Mouse (Mus musculus): ENCODE results near the gene Slc27a1. TPM values are rescaled to one million over a fixed set of nuclear protein-coding genes. Genes with fewer than 3 reads are reported as not detected.

The Slc27a1 gene
- polyA plus RNA-seq, 1 experiment from 2014 or later: 51.1 TPM

Small RNAs within 50 kb of the gene (microRNA-seq; reads per million reads assigned to microRNA genes)
- not detected for gene Mir6769b (ENCODE audit: borderline number of aligned reads)

Other genes starting within 250 kb of the Slc27a1 start
- gene Use1, start 202.0 kb upstream of the Slc27a1 start, polyA plus RNA-seq (2015; fragmentation: Nextera tagmentation; extraction: Ambion mirVana): 100 and 121 TPM in 2 replicates
- gene Ocel1, start 197.6 kb upstream of the Slc27a1 start, polyA plus RNA-seq (2015; fragmentation: Nextera tagmentation; extraction: Ambion mirVana): 7.1 and 8.5 TPM in 2 replicates
- 59.0 and 61.2 TPM in 2 replicates for gene Nr2f6, start 186.9 kb upstream of the Slc27a1 start, polyA plus RNA-seq (2015; fragmentation: Nextera tagmentation; extraction: Ambion mirVana)
- gene Ushbp1, start 173.1 kb upstream of the Slc27a1 start, polyA plus RNA-seq (2015; fragmentation: Nextera tagmentation; extraction: Ambion mirVana): 11.6 and 12.7 TPM in 2 replicates
- gene Babam1, start 172.0 kb upstream of the Slc27a1 start, polyA plus RNA-seq (2015; fragmentation: Nextera tagmentation; extraction: Ambion mirVana): 96.7 and 106 TPM in 2 replicates
- gene Ankle1, start 162.9 kb upstream of the Slc27a1 start, polyA plus RNA-seq (2015; fragmentation: Nextera tagmentation; extraction: Ambion mirVana): 33.1 and 33.7 TPM in 2 replicates
- gene Abhd8, start 105.2 kb upstream of the Slc27a1 start, polyA plus RNA-seq (2015; fragmentation: Nextera tagmentation; extraction: Ambion mirVana): 73.2 and 77.0 TPM in 2 replicates
- 115 and 122 TPM in 2 replicates for gene Mrpl34, start 103.9 kb upstream of the Slc27a1 start, polyA plus RNA-seq (2015; fragmentation: Nextera tagmentation; extraction: Ambion mirVana)
- 105 and 112 TPM in 2 replicates for gene Dda1, start 99.7 kb upstream of the Slc27a1 start, polyA plus RNA-seq (2015; fragmentation: Nextera tagmentation; extraction: Ambion mirVana)
- gene Ano8, start 82.9 kb upstream of the Slc27a1 start, polyA plus RNA-seq (2015; fragmentation: Nextera tagmentation; extraction: Ambion mirVana): 3.0 and 3.7 TPM in 2 replicates
- gene Gtpbp3, start 80.8 kb upstream of the Slc27a1 start, polyA plus RNA-seq (2015; fragmentation: Nextera tagmentation; extraction: Ambion mirVana): 15.9 and 17.3 TPM in 2 replicates
- gene Plvap, start 57.1 kb upstream of the Slc27a1 start, polyA plus RNA-seq (2015; fragmentation: Nextera tagmentation; extraction: Ambion mirVana): 61.4 and 62.8 TPM in 2 replicates
- 2.4 and 3.0 TPM in 2 replicates for gene Ccdc194, start 43.2 kb upstream of the Slc27a1 start, polyA plus RNA-seq (2015; fragmentation: Nextera tagmentation; extraction: Ambion mirVana)
- 34.8 and 35.5 TPM in 2 replicates for gene Bst2, start 31.4 kb upstream of the Slc27a1 start, polyA plus RNA-seq (2015; fragmentation: Nextera tagmentation; extraction: Ambion mirVana)
- 86.8 and 92.9 TPM in 2 replicates for gene Mvb12a, start 26.0 kb upstream of the Slc27a1 start, polyA plus RNA-seq (2015; fragmentation: Nextera tagmentation; extraction: Ambion mirVana)
- 1.2 and 1.7 TPM in 2 replicates for gene Tmem221, start 10.0 kb upstream of the Slc27a1 start, polyA plus RNA-seq (2015; fragmentation: Nextera tagmentation; extraction: Ambion mirVana)
- gene Nxnl1, start 2.3 kb upstream of the Slc27a1 start, polyA plus RNA-seq (2015; fragmentation: Nextera tagmentation; extraction: Ambion mirVana): 0.13 and 0.18 TPM in 2 replicates
- 220 and 229 TPM in 2 replicates for gene Pgls, start 23.3 kb downstream of the Slc27a1 start, polyA plus RNA-seq (2015; fragmentation: Nextera tagmentation; extraction: Ambion mirVana)
- gene Fam129c, start 28.8 kb downstream of the Slc27a1 start, polyA plus RNA-seq (2015; fragmentation: Nextera tagmentation; extraction: Ambion mirVana): 3.1 and 4.7 TPM in 2 replicates
- 94.6 and 98.9 TPM in 2 replicates for gene Colgalt1, start 42.1 kb downstream of the Slc27a1 start, polyA plus RNA-seq (2015; fragmentation: Nextera tagmentation; extraction: Ambion mirVana)
- gene Unc13a, start 102.9 kb downstream of the Slc27a1 start, polyA plus RNA-seq (2015; fragmentation: Nextera tagmentation; extraction: Ambion mirVana): 1.2 and 2.0 TPM in 2 replicates
- 5.3 and 6.3 TPM in 2 replicates for gene Jak3, start 107.4 kb downstream of the Slc27a1 start, polyA plus RNA-seq (2015; fragmentation: Nextera tagmentation; extraction: Ambion mirVana)
- gene Insl3, start 120.3 kb downstream of the Slc27a1 start, polyA plus RNA-seq (2015; fragmentation: Nextera tagmentation; extraction: Ambion mirVana): 1.1 TPM in 2 replicates
- 1.1 and 1.4 TPM in 2 replicates for gene B3gnt3, start 132.9 kb downstream of the Slc27a1 start, polyA plus RNA-seq (2015; fragmentation: Nextera tagmentation; extraction: Ambion mirVana)
- gene Fcho1, start 156.8 kb downstream of the Slc27a1 start, polyA plus RNA-seq (2015; fragmentation: Nextera tagmentation; extraction: Ambion mirVana): 8.1 and 9.8 TPM in 2 replicates

Data from embryonic facial prominence, embryonic 15.5 days (tissue).